Mouse (Mus musculus) mouse trophoblast stem cell (cell line): ENCODE results near the gene Ttyh3.

Experiments
- in situ Hi-C, 2 experiments: fragments of 300-500 bp; cut with MseI, MboI; formaldehyde crosslinking; loops; 2 replicates in 1 of 2; 3 replicates in 1 of 2; pipeline ENCODE4 v1.15.1; 2025

Gene Ttyh3

GRCm38 (mm10) chr5:140652587-140652986 lies 3.8 kb upstream of the Ttyh3 start:
- in situ Hi-C loops = no loop called here

GRCm38 (mm10) chr5:140651231-140651630 lies 2.4 kb upstream of the Ttyh3 start:
- in situ Hi-C loops = no loop called here

- in situ Hi-C loops = no loop called here
Measured at GRCm38 (mm10) chr5:140649881-140650414, 1.1 kb upstream of the Ttyh3 start.

- in situ Hi-C loops = no loop called here
Measured at GRCm38 (mm10) chr5:140649101-140649667, 353 bp upstream of the Ttyh3 start.

GRCm38 (mm10) chr5:140647821-140648518 lies 861 bp downstream of the Ttyh3 start:
- in situ Hi-C loops = no loop called here

- in situ Hi-C loops = no loop called here
Measured at GRCm38 (mm10) chr5:140647031-140647760, 1.6 kb downstream of the Ttyh3 start.

- in situ Hi-C loops = no loop called here
Measured at GRCm38 (mm10) chr5:140646171-140646570, 2.7 kb downstream of the Ttyh3 start.

GRCm38 (mm10) chr5:140645454-140645853 lies 3.4 kb downstream of the Ttyh3 start:
- in situ Hi-C loops = no loop called here

- in situ Hi-C loops = loop anchor here in 1 of 2 experiments (5.0 kb wide), 1 partner anchor 33 kb away; no protein-coding TSS in a partner anchor
Measured at GRCm38 (mm10) chr5:140644702-140645201, 4.1 kb downstream of the Ttyh3 start.

GRCm38 (mm10) chr5:140644263-140644662 lies 4.6 kb downstream of the Ttyh3 start:
- in situ Hi-C loops = loop anchor here in 1 of 2 experiments (5.0 kb wide), 1 partner anchor 33 kb away; no protein-coding TSS in a partner anchor

GRCm38 (mm10) chr5:140642076-140642475 lies 6.8 kb downstream of the Ttyh3 start:
- in situ Hi-C loops = loop anchor here in 1 of 2 experiments (5.0 kb wide), 1 partner anchor 35 kb away; no protein-coding TSS in a partner anchor

GRCm38 (mm10) chr5:140641254-140641928 lies 7.4 kb downstream of the Ttyh3 start:
- in situ Hi-C loops = loop anchor here in 1 of 2 experiments (5.0 kb wide), 1 partner anchor 36 kb away; no protein-coding TSS in a partner anchor

GRCm38 (mm10) chr5:140640812-140641211 lies 8.0 kb downstream of the Ttyh3 start:
- in situ Hi-C loops = loop anchor here in 1 of 2 experiments (5.0 kb wide), 1 partner anchor 36 kb away; no protein-coding TSS in a partner anchor

- in situ Hi-C loops = loop anchor here in 1 of 2 experiments (5.0 kb wide), 1 partner anchor 37 kb away; no protein-coding TSS in a partner anchor
Measured at GRCm38 (mm10) chr5:140639871-140640270, 9.0 kb downstream of the Ttyh3 start.

GRCm38 (mm10) chr5:140639312-140639711 lies 9.5 kb downstream of the Ttyh3 start:
- in situ Hi-C loops = no loop called here

GRCm38 (mm10) chr5:140638484-140638883 lies 10.3 kb downstream of the Ttyh3 start:
- in situ Hi-C loops = no loop called here

- in situ Hi-C loops = no loop called here
Measured at GRCm38 (mm10) chr5:140637989-140638388, 10.8 kb downstream of the Ttyh3 start.

- in situ Hi-C loops = no loop called here
Measured at GRCm38 (mm10) chr5:140637058-140637410, 11.8 kb downstream of the Ttyh3 start.

GRCm38 (mm10) chr5:140636316-140637057 lies 12.3 kb downstream of the Ttyh3 start:
- in situ Hi-C loops = no loop called here
